Mouse (Mus musculus) central nervous system, embryonic 11.5 days (tissue): ENCODE data around the gene Ddx28. TPM values are rescaled to one million over a fixed set of nuclear protein-coding genes. Genes with fewer than 3 reads are reported as not detected.

Experiments
- polyA plus RNA-seq: library from polyadenylated mRNA; depleted of rRNA; stranded (reverse); fragments of >200 nt; gene quantifications from 2 replicates; pipeline ENCODE4 v1.2.3, GENCODE M21; 2012; rRNA removed

The Ddx28 gene
- 11.4 and 12.7 TPM in 2 replicates for polyA plus RNA-seq

GRCm38 (mm10) chr8:106011643-106011986 is at the start of gene Ddx28:
Ddx28 (minus strand) TSS chr8:106011882.

GRCm38 (mm10) chr8:106058731-106059612 is 47.3 kb upstream of the Ddx28 start, which contains the start of gene Nfatc3:
Nfatc3 (plus strand) TSS chr8:106058840.

GRCm38 (mm10) chr8:106005875-106006274 is 5.8 kb downstream of the Ddx28 start, which contains the start of gene Dpep2nb:
Dpep2nb (minus strand) TSS chr8:106005975.

GRCm38 (mm10) chr8:105990856-105991387 is 20.8 kb downstream of the Ddx28 start, which contains the start of gene Dus2:
Dus2 (plus strand) TSS chr8:105991337.

GRCm38 (mm10) chr8:105979325-105979724 is 32.4 kb downstream of the Ddx28 start, which contains the start of gene Dpep3:
Dpep3 (minus strand) TSS chr8:105979429.

GRCm38 (mm10) chr8:105965905-105966341 is 45.8 kb downstream of the Ddx28 start, which contains the start of gene Slc12a4:
Slc12a4 (minus strand) TSS chr8:105966097.

Other genes with a start within 250 kb of the Ddx28 start
- gene Ranbp10, start 184.5 kb downstream of the Ddx28 start, polyA plus RNA-seq = 29.6 and 36.9 TPM in 2 replicates
- 0.14 and 0.55 TPM in 2 replicates for gene Tsnaxip1, start 184.2 kb downstream of the Ddx28 start, polyA plus RNA-seq
- 68.4 and 87.0 TPM in 2 replicates for gene Cenpt, start 158.6 kb downstream of the Ddx28 start, polyA plus RNA-seq
- 63.7 and 70.3 TPM in 2 replicates for gene Thap11, start 156.8 kb downstream of the Ddx28 start, polyA plus RNA-seq
- gene Nutf2, start 151.3 kb downstream of the Ddx28 start, polyA plus RNA-seq = 199 and 370 TPM in 2 replicates
- 45.7 and 71.5 TPM in 2 replicates for gene Edc4, start 131.0 kb downstream of the Ddx28 start, polyA plus RNA-seq
- gene Nrn1l, start 118.3 kb downstream of the Ddx28 start, polyA plus RNA-seq = 0.68 and 1.7 TPM in 2 replicates
- 18.8 and 37.9 TPM in 2 replicates for gene Pskh1, start 111.4 kb downstream of the Ddx28 start, polyA plus RNA-seq
- gene Ctrl, start 78.0 kb downstream of the Ddx28 start, polyA plus RNA-seq = 4.3 and 4.7 TPM in 2 replicates
- gene Psmb10, start 73.4 kb downstream of the Ddx28 start, polyA plus RNA-seq = 31.9 and 69.0 TPM in 2 replicates
- gene Lcat, start 68.5 kb downstream of the Ddx28 start, polyA plus RNA-seq = 2.9 and 5.5 TPM in 2 replicates
- 16.1 and 33.0 TPM in 2 replicates for gene Slc12a4, start 45.8 kb downstream of the Ddx28 start, polyA plus RNA-seq
- gene Dpep3, start 32.5 kb downstream of the Ddx28 start, polyA plus RNA-seq = not detected in 2 replicates
- gene Dus2, start 20.5 kb downstream of the Ddx28 start, polyA plus RNA-seq = 16.8 and 20.7 TPM in 2 replicates
- gene Dpep2nb, start 5.9 kb downstream of the Ddx28 start, polyA plus RNA-seq = not detected in 2 replicates
- 12.8 and 27.0 TPM in 2 replicates for gene Nfatc3, start 47.0 kb upstream of the Ddx28 start, polyA plus RNA-seq
- gene Esrp2, start 125.1 kb upstream of the Ddx28 start, polyA plus RNA-seq = 1.3 and 2.7 TPM in 2 replicates
- 11.1 and 11.7 TPM in 2 replicates for gene Pla2g15, start 138.5 kb upstream of the Ddx28 start, polyA plus RNA-seq
- gene Slc7a6, start 157.0 kb upstream of the Ddx28 start, polyA plus RNA-seq = 42.4 and 53.0 TPM in 2 replicates
- 48.7 and 66.0 TPM in 2 replicates for gene Slc7a6os, start 199.1 kb upstream of the Ddx28 start, polyA plus RNA-seq
- 34.2 and 39.2 TPM in 2 replicates for gene Prmt7, start 199.1 kb upstream of the Ddx28 start, polyA plus RNA-seq